Mouse (Mus musculus) mouse trophoblast stem cell (cell line): ENCODE measurements around the gene Slc10a6.

Experiments
- in situ Hi-C, 2 experiments: fragments of 300-500 bp; cut with MseI, MboI; formaldehyde crosslinking; loops; 2 replicates in 1 of 2; 3 replicates in 1 of 2; pipeline ENCODE4 v1.15.1; 2025

The Slc10a6 gene

DNA sequence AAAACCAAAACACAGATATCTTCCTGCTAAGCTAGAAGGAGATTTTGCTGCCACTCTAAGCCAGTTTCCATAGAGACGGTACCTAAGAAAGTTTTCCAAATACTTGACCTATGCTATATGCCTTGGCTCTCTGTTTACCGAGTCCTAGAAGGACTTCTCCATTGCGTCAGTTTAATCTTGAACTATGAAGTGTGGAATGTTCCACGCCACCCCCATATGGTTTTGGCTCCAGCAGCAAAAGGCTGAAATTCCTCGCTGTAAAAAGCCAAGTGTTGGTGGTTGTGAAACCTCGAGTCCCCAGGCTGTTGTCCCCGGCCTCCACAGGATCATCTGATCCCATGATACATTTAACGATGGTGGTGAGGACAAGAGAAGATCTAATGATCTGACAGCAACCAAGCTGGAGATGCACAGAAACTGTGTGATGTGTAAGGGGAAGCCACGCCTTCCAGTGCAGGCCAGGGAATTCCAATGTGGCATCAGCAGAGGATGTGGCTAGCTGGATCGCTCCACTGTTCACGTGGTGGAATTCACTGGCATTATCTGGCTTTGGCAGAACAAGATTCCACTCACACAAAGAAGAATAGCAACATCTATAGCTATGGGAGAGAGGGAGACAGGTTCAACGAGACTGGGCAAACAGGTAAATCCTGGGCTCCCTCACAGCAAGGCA lies 8.8 kb downstream of the Slc10a6 start:
- in situ Hi-C loops: no loop called here

- in situ Hi-C loops: no loop called here
Measured at GRCm38 (mm10) chr5:103617191-103617590, 12.0 kb downstream of the Slc10a6 start.

DNA sequence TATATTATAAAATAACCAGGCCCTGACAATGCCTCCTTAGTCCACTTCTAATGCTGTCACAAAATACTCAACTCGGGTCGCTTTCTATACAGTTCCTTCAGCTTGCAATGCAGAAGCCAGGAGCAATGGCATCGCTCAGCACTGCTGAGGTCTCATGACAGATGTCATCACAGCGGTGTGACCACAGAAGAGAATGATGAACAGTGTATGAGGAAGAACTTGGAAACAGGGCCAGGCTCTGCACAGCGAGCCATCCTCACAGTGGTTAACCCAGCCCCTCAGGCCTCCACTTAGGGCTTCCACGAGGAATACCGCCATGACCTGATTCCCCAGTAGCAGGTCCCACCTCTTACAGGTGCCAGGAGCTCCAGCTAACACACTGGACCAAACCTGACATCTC lies 14.8 kb downstream of the Slc10a6 start:
- in situ Hi-C loops: no loop called here

DNA sequence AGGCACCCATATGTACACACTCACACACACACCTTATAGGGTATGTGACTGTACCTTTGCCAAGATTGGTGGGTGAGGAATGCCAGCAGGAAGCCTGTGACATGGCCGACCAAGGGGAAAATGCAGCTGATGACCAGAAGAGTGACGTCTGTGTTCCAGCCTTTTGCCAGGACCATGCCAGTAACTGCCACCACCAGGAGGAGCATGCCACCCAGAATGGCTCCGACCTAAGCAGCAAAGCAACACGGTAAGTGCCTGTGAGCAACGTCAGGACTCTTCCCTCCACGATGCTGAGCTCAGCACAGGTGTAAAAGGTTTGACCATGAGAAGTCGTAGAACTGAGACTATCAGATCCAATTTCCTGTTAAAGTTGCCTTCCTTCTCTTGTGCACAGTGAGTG lies 16.9 kb downstream of the Slc10a6 start:
- in situ Hi-C loops: no loop called here

DNA sequence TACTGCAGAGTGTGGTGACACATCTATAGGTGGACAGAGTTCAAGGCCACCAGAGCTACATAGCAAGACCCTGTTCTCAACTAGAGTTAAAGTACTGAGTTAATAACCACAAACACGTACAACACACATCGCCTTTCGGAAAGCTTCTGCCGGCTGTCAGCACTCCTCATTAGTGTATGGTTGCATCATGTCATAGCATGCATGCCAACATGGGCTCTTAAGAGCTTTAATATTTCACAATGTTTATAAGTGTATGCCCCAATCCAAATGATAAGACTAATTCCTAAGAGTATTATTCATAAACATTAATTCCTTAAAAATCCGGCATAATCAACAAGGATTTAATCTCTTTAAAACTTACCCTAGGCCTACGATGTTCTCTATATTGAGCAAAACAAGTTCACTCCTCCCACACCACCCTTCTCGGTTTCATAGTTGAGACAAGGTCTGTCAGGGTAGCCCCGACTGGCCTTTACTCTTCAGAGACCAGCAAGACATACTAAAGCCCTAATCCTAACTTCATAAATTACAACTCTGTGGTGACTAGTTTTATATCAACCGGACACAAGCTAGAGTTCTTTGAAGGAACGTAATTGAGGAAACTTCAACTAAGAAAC lies 18.2 kb downstream of the Slc10a6 start:
- in situ Hi-C loops: no loop called here

GRCm38 (mm10) chr5:103610148-103610547 lies 19.1 kb downstream of the Slc10a6 start:
- in situ Hi-C loops: no loop called here

DNA sequence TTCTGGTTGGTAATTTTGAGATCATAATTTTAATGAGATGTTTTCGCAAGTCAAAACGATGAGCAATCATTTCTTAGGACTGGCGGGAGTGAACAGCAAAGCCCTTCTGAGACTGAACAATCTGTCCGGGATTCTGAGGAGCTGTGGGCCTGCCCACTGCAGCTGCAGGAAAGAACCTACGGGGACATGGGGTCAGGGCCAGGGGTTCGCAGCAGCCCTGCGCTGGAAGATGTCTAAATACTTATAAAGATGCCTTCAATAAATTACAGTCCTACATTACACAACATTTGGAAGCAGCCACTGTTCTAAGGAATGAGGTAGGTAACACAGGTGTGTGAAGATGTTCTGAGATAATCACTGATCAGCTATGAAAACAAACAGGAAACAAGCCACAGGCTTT lies 23.5 kb downstream of the Slc10a6 start:
- in situ Hi-C loops: no loop called here

DNA sequence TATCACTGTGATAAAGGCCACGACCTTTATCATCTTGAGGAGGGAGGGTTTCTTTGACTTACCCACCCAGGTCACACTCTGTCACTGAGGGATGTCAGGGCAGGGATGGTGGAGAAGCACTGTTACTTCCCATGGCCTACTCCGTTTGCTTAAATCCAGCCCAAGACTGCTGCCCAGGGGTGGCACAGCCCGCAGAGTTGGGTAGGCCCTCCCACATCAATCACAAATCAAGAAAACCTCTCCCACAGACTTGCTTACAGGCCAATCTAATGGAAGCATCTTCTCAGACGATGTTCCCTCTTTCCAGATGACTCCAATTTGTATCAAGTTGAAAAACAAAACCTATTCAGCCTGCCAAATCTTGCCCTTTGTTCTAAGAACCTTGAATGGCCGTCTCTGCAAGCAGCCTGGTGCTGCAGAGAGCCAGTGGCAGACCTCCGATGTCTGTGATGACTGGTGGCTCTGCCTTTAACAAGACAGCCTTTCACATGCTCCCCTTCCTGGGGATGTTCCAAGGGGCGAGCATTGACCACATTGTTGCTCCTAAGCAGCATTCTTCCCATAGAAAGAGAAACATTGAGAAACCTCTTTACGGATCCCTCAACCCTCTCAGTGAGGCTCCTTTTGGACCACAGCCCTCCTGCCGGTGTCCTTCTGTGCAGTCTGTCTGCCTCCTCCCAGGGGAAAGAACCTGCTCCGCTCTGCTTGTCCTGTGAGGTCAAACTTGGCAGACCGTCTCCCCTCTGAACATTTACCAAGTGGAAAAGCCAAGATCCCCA lies 25.9 kb downstream of the Slc10a6 start:
- in situ Hi-C loops: no loop called here

GRCm38 (mm10) chr5:103598881-103599280 lies 30.3 kb downstream of the Slc10a6 start:
- in situ Hi-C loops: no loop called here

DNA sequence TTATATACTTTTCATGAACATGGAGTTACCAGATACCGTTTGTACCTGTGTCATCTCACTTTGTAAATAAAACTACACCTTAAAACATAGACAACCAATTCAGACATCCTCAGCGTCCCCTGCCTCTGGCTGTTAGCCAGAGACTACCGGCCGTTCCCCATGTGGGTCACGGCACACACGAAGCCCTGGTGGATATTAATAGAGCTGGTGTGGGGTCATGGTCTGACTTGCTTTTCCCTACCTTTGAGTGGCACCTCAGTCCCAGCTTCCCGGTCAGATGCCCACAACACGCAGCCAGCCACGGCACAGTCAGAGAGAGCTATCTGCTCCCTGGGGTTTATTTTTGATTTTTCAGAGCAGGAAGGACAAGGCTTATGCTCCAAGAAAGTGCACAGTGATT lies 30.9 kb downstream of the Slc10a6 start:
- in situ Hi-C loops: no loop called here

DNA sequence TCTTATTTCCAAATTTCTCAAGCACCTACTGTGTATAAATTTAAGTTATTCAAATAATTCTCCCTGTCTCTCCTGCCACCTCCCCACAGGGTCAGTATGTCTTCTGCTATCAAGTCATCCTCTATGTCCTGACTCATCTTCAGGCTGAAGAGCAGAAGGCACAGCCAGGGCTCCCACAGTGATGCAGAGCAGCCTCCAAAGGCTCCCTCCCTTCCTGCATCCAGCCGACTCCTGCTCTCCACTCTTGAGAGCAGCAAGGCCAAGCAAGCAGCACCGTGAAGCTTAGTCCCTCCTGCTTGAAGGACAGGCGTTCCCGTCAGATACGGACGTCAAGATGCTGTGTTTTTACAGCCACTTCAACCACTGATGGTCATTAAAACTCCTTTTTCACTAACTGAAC lies 31.6 kb downstream of the Slc10a6 start:
- in situ Hi-C loops: no loop called here

DNA sequence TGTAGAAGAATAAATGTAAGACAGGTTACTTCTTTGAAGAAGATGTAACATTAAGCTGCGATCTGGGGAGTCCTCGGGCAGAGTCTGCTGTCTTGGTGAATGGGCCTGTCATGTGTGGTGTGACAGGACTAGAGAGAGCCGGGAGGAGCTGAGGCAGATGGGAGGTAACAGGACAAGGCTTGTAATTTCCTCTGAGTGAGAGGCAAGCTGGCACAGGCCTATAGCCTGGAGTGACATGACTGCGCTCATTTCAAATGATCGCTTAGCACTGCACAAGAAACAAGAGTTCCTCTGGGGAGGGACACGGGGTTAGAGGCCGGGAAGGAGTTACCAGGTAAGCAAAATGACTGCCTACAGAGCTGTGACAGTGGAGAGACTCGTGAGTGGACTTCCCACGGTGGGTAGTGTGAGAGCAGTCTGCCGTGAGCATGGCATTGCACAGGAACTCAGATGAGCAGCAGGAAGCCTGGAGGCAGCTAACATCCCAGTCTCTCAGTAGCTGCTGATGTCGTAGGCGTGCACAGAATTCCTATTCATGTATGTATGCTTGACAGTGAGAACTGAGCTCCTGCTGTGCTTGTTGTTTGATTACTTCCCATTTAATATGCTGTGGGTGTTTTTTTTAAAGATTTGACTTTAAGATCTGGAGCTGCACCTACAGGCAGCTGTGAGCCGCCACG lies 32.6 kb downstream of the Slc10a6 start:
- in situ Hi-C loops: no loop called here

GRCm38 (mm10) chr5:103595394-103596226 lies 33.6 kb downstream of the Slc10a6 start:
- in situ Hi-C loops: no loop called here

GRCm38 (mm10) chr5:103593575-103593974 lies 35.6 kb downstream of the Slc10a6 start:
- in situ Hi-C loops: no loop called here

- in situ Hi-C loops: no loop called here
Measured at GRCm38 (mm10) chr5:103592706-103593105, 36.5 kb downstream of the Slc10a6 start.

GRCm38 (mm10) chr5:103591846-103592245 lies 37.4 kb downstream of the Slc10a6 start:
- in situ Hi-C loops: no loop called here

DNA sequence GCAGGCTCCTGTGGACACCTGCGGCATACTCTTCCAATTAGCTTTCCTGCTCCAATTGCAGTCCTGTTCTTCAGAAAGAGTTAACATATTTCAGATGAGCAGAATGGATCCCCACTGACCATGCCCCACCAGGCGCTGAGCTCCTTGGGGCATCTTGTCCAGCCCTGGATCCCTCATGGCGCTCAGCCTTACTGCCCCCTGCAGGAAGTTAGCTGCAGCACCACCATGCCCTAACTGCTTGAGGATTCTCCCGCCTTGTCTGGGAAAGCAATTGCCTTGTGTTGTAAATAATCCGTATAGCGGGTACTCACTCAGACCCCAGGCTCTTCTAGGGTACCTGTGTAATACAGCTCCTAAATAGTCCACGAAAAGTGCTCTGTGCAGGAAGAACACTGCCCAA lies 42.0 kb downstream of the Slc10a6 start:
- in situ Hi-C loops: no loop called here

GRCm38 (mm10) chr5:103579680-103580420 lies 49.4 kb downstream of the Slc10a6 start:
- in situ Hi-C loops: no loop called here

DNA sequence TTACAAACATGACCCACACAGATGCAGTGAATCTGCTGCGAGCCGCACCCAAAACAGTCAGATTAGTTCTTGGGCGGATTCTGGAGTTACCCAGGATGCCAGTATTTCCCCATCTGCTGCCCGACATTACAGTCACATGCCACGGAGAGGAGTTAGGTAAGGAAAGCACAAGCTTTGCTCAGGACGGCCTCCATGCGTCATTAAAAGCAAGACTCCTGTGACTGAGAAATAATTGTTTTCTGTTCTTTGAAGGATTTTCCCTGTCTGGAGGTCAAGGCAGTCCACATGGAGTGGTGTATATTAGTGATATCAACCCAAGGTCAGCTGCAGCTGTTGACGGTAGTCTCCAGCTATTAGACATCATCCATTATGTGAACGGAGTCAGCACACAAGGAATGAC lies 59.8 kb downstream of the Slc10a6 start:
- in situ Hi-C loops: no loop called here

DNA sequence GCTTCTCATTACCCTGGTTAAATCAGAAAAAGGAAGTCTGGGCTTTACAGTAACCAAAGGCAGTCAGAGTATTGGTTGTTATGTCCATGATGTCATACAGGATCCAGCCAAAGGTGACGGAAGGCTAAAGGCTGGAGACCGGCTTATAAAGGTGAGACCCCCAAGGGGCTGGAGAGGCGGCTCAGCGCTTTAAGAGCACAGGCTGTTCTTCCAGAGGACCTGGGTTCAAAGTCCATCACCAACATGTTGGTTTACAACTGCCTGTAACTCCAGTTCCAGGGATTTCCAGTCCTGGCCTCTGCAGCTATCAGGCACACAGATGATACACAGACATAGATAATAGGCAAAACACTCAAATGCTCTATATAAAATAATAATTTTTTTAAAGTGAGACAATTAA lies 61.2 kb downstream of the Slc10a6 start:
- in situ Hi-C loops: no loop called here

GRCm38 (mm10) chr5:103560546-103560945 lies 68.7 kb downstream of the Slc10a6 start:
- in situ Hi-C loops: no loop called here
